Mouse (Mus musculus) liver, postnatal 0 days (tissue): ENCODE measurements around the gene St5.

Experiments
- CTCF ChIP-seq: sonication (generic); IDR thresholded peaks from 2 replicates; pipeline ENCODE4 v1.5.1; 2016; ENCODE audit warnings: antibody characterized with exemption, low read depth
- EP300 ChIP-seq: IDR thresholded peaks from 2 replicates; pipeline ENCODE4 v1.6.1; 2016; ENCODE audit warnings: antibody characterized with exemption, low read depth, mild to moderate bottlenecking

DNA sequence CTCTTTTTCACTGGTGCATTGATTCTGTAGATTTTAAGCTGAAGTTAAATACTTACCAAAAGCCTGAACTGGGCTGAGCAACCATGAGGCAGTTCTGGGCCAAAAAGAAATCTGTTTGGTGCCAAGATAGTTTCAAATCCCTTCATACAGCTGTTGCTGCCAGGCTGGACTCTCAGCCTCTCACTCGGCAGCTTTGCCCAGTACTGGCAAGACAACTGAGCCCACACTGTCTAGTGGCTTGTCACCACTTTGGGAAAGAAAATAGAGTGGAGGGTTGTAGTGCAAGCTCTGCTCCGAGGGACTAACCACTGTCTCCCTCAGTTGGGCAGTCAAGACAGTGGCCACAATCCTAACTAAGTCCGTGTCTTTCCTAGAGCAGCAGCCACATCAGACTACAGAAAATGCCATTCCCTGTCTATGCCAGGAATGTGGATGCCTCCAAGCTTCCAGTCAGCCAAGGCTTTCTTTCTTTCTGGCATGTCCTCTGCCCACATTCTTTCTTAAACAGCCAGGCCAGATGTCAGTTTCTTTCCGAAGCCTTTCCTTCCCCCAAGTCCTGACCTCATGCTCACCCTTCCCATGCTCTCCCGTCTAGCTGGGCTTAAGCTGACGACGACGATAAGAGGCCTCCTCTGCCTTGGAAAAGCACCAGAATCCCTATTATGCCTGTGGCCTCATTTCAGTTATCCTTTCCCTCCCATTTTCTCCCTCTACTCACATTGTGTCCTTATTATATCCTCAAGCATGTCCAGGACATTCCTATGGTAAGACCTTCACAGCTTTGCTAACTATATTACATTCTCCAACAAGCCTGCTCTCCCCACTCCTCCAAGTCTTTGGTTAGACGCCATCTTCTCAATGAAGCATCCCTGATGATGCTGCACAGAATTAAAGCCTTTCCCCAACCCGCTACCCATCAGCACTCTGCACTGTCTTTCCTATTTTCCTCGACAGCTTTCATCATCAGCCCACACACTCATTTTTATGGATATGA, 126.8 kb downstream of the St5 start:
- TF ChIP-seq CTCF (no peak), EP300 (no peak)
